Mouse (Mus musculus) megakaryocyte, embryonic 14.5 days (primary cell): Measurements from ENCODE around the gene 4931422A03Rik. TPM values are rescaled to one million over a fixed set of nuclear protein-coding genes. Genes with fewer than 3 reads are reported as not detected.
"Not testable (repeated sequence)": the region's sequence is repeated elsewhere in the genome, so short reads cannot be mapped to it uniquely, and the experiment has no call there.

Source experiments
- H3K27me3 ChIP-seq: replicated peaks from 2 replicates; pipeline ENCODE3; 2012; ENCODE audit warnings: inconsistent platforms
- H3K36me3 ChIP-seq: replicated peaks from 2 replicates; pipeline ENCODE3; 2012; ENCODE audit warnings: low read length, inconsistent platforms, mixed read lengths
- H3K4me1 ChIP-seq: 2 replicates; pipeline ENCODE4 v1.6.1; 2012; ENCODE audit warnings: inconsistent platforms
- H3K4me3 ChIP-seq: replicated peaks from 2 replicates; pipeline ENCODE3; 2012; ENCODE audit warnings: moderate library complexity, mild to moderate bottlenecking, inconsistent platforms
- H3K9me3 ChIP-seq: 2 replicates; pipeline ENCODE4 v1.6.1; 2012; ENCODE audit warnings: inconsistent platforms
- FLI1 ChIP-seq: IDR thresholded peaks from 2 replicates; pipeline ENCODE4 v1.6.1; 2012; ENCODE audit warnings: low read length, inconsistent platforms, mixed read lengths
- GATA1 ChIP-seq: IDR thresholded peaks from 3 replicates; pipeline ENCODE4 v1.6.1; 2012; ENCODE audit warnings: mixed read lengths, low read length, inconsistent platforms, borderline replicate concordance
- polyA plus RNA-seq: library from polyadenylated mRNA; stranded (reverse); fragments of >175 nt; gene quantifications from 2 replicates; pipeline ENCODE4 v1.2.3, GENCODE M21; 2012; ENCODE audit warnings: low replicate concordance; ENCODE audit not compliant: insufficient read depth

Gene 4931422A03Rik
- polyA plus RNA-seq, 1 experiment, result not detected

- peaks cover 32% of the 10 kb centered on the region for H3K4me1 ChIP-seq
- H3K27me3 ChIP-seq, result no peaks in the 10 kb centered on the region
- peaks cover 3% of the 10 kb centered on the region for H3K9me3 ChIP-seq
- H3K4me3 ChIP-seq, result peak overlapping the region; percentile 100
- TF ChIP-seq FLI1, result no peak
- no peak for TF ChIP-seq GATA1
- peaks cover 35% of the 10 kb centered on the region for H3K36me3 ChIP-seq
Measured at GRCm38 (mm10) chr2:104029074-104029473, 913 bp upstream of the 4931422A03Rik start.

DNA sequence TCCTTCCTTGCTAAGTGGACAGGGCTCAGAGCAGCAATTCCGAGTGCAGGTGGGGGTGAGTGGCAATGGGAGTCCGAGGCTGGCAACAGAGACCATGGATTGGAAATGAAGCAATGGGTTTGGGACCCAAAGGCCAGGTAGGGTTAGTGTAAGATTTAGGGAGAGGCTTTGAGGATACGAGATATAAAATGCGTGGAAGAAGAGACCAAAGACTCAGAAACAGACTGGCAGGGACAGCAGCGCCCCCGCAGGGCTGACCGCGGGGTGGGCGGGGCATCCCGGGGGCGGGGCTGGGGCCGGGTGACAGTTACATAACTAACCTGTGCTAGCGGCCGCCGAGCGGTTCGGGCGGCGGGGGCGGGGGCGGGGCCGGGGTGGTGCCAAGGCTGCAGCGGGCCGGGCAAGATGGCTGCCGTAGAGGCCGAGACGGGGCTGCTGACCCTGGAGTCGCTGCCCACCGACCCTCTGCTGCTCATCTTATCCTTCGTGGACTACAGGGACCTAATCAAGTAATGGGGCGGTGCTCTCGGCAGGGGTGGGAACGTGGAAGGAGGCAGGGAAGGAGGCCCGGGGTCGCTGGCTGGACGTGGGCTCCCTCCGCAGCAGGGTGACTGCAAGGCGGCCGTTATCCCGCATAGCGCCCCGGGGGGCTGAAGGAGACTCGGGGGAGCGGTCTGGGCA, 563 bp downstream of the 4931422A03Rik start, which contains the start of gene Fbxo3:
Fbxo3 (plus strand) TSS at position 264 of the 681 bp plus-strand sequence.
- peak within 1 kb of the TSS; percentile 100 for H3K4me3 ChIP-seq
- TF ChIP-seq FLI1 (no peak), GATA1 (no peak)
- H3K4me1 ChIP-seq, result peaks cover 32% of the 10 kb centered on the region
- H3K9me3 ChIP-seq, result peaks cover 13% of the 10 kb centered on the region
- peaks cover 21% of the 10 kb centered on the region for H3K36me3 ChIP-seq
- no peaks in the 10 kb centered on the region for H3K27me3 ChIP-seq

- no peak for TF ChIP-seq GATA1
- TF ChIP-seq FLI1, result no peak
- H3K4me3 ChIP-seq, result no peak overlapping the region
- peaks cover 13% of the 10 kb centered on the region for H3K9me3 ChIP-seq
- peaks cover 3% of the 10 kb centered on the region for H3K27me3 ChIP-seq
- H3K36me3 ChIP-seq, result no peaks in the 10 kb centered on the region
- H3K4me1 ChIP-seq, result peaks cover 14% of the 10 kb centered on the region
Measured at GRCm38 (mm10) chr2:104024656-104025055, 3.5 kb downstream of the 4931422A03Rik start.

DNA sequence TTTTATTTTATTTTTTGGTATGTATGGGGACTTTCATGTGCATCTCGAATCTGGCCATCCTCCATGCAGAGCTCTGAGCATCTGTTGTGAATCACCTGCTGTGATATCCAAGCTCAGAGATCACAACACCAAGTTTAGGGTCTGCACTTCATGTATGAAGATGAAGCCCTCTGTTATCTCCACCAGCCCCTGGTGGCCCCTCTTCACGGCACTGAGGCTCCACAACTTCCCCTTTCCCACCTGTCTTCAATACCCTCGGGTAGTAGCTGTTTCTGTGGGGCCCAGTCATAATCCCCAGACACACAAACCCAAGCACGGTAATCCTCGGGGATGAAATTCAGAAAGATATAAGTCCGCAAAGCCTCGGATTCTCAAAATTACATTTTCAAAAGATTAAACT, 5.1 kb downstream of the 4931422A03Rik start:
- TF ChIP-seq FLI1 (no peak), GATA1 (no peak)
- Histone ChIP-seq H3K4me3 (no peak overlapping the region), H3K27me3 (peaks cover 3% of the 10 kb centered on the region), H3K9me3 (peaks cover 13% of the 10 kb centered on the region), H3K4me1 (peaks cover 5% of the 10 kb centered on the region; the same call in 1 of the 2 replicates), H3K36me3 (no peaks in the 10 kb centered on the region)

DNA sequence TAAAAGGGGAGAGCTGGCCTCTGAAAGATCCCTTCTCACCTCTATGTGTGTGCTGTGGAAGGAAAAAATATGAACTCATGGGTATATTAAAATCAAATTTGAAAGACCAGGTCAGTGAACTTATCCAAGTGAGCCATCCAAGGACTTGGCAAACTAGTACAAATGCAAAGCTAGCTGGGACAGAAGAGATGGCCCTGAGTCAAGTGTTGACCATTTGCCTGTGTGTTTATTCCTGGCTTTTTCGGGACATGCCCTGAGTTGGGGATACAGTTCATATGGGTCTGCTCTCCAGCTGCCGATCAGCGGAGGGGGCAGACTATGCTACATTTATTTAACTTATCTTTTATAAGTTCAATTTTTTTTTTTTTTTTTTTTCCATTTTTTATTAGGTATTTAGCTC, 19.3 kb downstream of the 4931422A03Rik start:
- H3K4me3 ChIP-seq, H3K4me1 ChIP-seq, H3K9me3 ChIP-seq, H3K36me3 ChIP-seq: not testable (repeated sequence)
- peaks cover 18% of the 10 kb centered on the region for H3K27me3 ChIP-seq

- peaks cover 26% of the 10 kb centered on the region for H3K27me3 ChIP-seq
- H3K36me3 ChIP-seq, result no peaks in the 10 kb centered on the region
- peak overlapping the region; percentile 56 for H3K4me3 ChIP-seq
- TF ChIP-seq GATA1 (no peak), FLI1 (no peak)
- H3K4me1 ChIP-seq, result peaks cover 1% of the 10 kb centered on the region; the same call in 1 of the 2 replicates
- H3K9me3 ChIP-seq, result no peaks in the 10 kb centered on the region
Measured at GRCm38 (mm10) chr2:104007793-104008519, 20.2 kb downstream of the 4931422A03Rik start.

DNA sequence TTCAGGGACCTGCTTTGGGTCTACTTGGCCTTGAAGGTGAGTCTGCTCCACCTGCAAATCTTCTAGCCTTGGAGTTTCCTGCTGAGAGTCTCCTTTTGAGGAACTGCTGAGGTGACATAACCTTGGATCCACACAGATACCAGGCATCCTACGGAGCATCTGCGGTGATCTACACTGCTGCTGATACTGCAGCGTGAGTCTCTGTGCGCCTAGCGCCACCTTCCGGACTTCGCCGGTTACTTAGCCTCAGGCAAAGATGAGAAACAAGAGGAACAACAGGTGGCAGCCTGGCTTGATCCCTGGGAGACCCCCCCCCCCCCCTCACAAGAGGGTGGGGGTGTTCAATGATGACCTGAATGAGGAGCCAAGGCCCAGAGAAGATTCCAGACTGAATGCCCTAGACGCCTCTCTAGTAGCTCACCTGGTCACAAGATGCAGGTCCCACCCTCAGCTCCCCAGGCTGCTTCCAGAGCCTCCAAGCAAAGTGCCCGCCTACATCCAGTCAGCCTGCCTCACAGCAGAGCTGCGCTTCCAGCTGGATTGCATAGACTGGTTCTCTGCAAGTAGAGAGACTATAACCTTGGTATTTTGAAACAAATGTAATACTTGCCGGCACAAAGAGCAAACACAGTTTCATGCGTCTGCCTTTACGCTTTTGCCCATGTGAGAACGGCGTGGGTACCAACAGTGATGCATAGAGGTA, 25.3 kb downstream of the 4931422A03Rik start:
- H3K4me3 ChIP-seq, result no peak overlapping the region
- peaks cover 21% of the 10 kb centered on the region for H3K27me3 ChIP-seq
- TF ChIP-seq FLI1, result no peak
- peaks cover 26% of the 10 kb centered on the region for H3K4me1 ChIP-seq
- no peaks in the 10 kb centered on the region for H3K36me3 ChIP-seq
- peaks cover 8% of the 10 kb centered on the region for H3K9me3 ChIP-seq

GRCm38 (mm10) chr2:104001861-104002260, 26.3 kb downstream of the 4931422A03Rik start:
- Histone ChIP-seq H3K27me3 (peaks cover 11% of the 10 kb centered on the region), H3K9me3 (peaks cover 8% of the 10 kb centered on the region), H3K36me3 (no peaks in the 10 kb centered on the region), H3K4me3 (no peak overlapping the region), H3K4me1 (peaks cover 27% of the 10 kb centered on the region)
- TF ChIP-seq FLI1, result no peak
- TF ChIP-seq GATA1, result no peak

DNA sequence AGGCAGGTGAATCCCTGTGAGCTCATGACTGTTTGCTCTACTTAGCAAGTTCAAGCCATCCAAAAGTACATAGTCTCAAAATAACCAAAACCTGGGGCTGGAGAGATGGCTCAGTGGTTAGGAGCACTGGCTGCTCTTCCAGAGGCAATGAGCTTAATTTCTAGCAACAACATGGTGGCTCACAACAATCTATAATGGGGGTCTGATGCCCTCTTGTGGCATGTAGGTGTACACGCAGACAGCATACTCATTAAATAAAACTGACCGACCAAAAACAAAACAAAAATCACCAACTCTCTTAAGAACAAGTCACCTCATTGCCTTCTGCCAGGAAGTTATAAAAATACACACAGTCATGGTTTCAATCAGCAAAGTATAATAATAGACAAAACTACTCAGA, 27.1 kb downstream of the 4931422A03Rik start:
- no peak overlapping the region for H3K4me3 ChIP-seq
- H3K27me3 ChIP-seq, result peaks cover 10% of the 10 kb centered on the region
- TF ChIP-seq GATA1 (no peak), FLI1 (no peak)
- peaks cover 8% of the 10 kb centered on the region for H3K9me3 ChIP-seq
- H3K4me1 ChIP-seq, result peaks cover 27% of the 10 kb centered on the region
- no peaks in the 10 kb centered on the region for H3K36me3 ChIP-seq
